Mouse (Mus musculus) v-Abl transformed pro-B cells (cell line): ENCODE results near the gene Rhoj.

ENCODE experiments used
- in situ Hi-C, 2 experiments: fragments of 400-800 bp; cut with MboI; formaldehyde crosslinking; loops; one replicate each; pipeline ENCODE4 v1.15.1; 2025; ENCODE audit not compliant: unreplicated experiment in 2 of 2

Rhoj gene

DNA sequence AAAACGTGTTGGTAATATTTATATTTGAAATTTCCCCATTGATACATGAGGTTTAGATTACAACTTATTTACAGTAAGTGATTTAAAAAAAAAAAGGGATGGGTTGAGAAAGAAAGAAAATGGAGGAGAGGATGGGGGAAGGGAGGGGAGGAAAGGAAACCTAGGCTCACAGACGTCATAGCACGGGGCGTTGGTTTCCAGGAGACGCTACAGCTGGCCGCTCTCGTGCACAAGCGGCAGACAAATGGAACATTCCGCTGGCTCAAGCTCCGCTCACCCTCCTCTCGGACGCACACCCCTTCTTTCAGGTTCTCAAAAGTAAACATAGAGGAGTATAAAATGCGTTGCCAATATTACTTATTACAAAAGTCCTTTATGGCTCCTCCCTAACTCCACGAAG lies 141.9 kb downstream of the Rhoj start:
- in situ Hi-C loops: loop anchor here (5.0 to 25.0 kb wide), 2 partner anchors 737 to 1123 kb away; partner anchors contain the start of gene Esr2 (in 1 of the 2)

DNA sequence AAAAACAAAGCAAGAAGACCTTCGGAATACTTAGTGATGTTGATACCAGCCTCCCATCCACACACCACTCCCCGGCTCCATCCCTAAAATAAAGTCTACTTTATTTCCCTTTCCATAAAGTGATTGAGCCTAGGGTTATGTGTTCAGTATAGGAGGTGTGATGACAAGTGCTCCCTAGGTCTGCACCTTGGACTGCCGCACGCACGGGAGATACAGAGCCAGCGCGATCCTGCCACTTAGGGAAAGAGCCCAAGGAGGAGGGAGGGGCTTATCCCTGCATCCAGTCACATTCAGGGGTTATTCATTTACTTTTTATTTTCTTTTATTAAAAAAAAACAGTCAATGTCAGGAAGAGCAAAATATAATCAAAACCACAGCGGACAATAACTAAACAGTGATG lies 142.5 kb downstream of the Rhoj start:
- in situ Hi-C loops: loop anchor here (5.0 to 25.0 kb wide), 2 partner anchors 737 to 1123 kb away; partner anchors contain the start of gene Esr2 (in 1 of the 2)
